Mouse (Mus musculus) brown adipose tissue, adult 24 weeks (tissue): Measurements from ENCODE around the gene Clns1a. TPM values are rescaled to one million over a fixed set of nuclear protein-coding genes. Genes with fewer than 3 reads are reported as not detected.

Source experiments
- H3K27ac ChIP-seq: fragments of 200-500 bp; replicated peaks from 2 replicates; pipeline ENCODE4 v1.5.1; 2012; ENCODE audit warnings: low read depth, mild to moderate bottlenecking, low read length
- H3K4me1 ChIP-seq: fragments of 200-500 bp; 2 replicates; pipeline ENCODE4 v1.6.1; 2012; ENCODE audit warnings: low read length, mixed read lengths; ENCODE audit not compliant: control insufficient read depth, insufficient read depth, insufficient read length
- H3K4me3 ChIP-seq: fragments of 200-500 bp; 2 replicates; pipeline ENCODE4 v1.5.1; 2012; ENCODE audit warnings: low read depth, mild to moderate bottlenecking, low read length, moderate library complexity; ENCODE audit not compliant: insufficient read depth
- polyA plus RNA-seq: library from polyadenylated mRNA; stranded (reverse); fragments of >200 nt; gene quantifications from 2 replicates; pipeline ENCODE4 v1.2.4, GENCODE M21; 2012; ENCODE audit not compliant: missing spikeins, insufficient read depth, insufficient read length

Gene Clns1a
- polyA plus RNA-seq, result 35.8 and 36.6 TPM in 2 replicates

GRCm38 (mm10) chr7:97696506-97697254 lies at the start of gene Clns1a:
TSS of gene Clns1a (plus strand) at chr7:97696634.
- H3K27ac ChIP-seq, result peak within 1 kb of the TSS; percentile 45

DNA sequence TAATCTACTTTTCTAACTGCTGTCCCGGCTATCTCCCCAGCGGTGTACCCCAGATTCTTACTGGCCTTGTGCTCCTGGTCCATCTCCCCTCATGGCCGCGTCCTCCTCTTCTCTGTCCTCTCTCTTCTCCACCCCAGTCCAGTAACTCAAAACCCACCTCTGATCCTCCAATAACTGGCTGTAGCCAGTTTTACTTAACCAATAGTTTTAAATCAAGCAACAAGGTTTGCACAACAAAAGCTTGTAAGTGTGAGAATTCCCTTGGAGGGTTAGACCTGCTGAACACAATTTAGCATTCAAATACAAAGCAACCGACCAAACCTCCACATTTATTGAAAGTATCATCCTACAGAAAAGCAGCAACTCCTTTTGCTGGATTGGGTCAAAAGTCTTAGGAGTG lies 48.8 kb upstream of the Clns1a start:
- no peak overlapping the region for H3K27ac ChIP-seq
- no peak overlapping the region for H3K4me3 ChIP-seq

More at GRCm38 (mm10) chr7:97696506-97697254, at the start of gene Clns1a:
- Histone ChIP-seq H3K4me3 (peak within 1 kb of the TSS; percentile 93), H3K4me1 (peaks cover 6% of the 10 kb centered on the region)

DNA sequence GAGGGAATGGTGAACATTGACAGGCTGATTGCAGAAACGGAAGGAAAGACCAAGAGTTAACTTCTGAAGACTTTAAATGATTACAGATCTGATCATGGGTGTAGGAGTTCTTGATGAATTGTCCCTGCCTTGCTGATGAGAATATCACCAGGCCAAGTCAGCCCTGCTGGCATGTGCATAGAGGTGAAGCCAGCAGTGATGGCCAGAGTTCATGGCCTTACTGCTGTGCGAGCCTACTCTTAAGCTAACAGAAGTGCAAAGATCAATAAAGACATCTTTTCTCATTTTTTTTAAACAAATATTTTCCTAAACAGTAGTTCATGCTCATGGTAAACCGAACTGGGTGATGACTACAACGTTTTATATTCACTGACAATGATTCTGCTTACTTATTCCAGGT lies 45.7 kb upstream of the Clns1a start:
- Histone ChIP-seq H3K4me3 (no peak overlapping the region), H3K4me1 (no peaks in the 10 kb centered on the region), H3K27ac (no peak overlapping the region)

More for the DNA sequence above, 48.8 kb upstream of the Clns1a start:
- no peaks in the 10 kb centered on the region for H3K4me1 ChIP-seq

DNA sequence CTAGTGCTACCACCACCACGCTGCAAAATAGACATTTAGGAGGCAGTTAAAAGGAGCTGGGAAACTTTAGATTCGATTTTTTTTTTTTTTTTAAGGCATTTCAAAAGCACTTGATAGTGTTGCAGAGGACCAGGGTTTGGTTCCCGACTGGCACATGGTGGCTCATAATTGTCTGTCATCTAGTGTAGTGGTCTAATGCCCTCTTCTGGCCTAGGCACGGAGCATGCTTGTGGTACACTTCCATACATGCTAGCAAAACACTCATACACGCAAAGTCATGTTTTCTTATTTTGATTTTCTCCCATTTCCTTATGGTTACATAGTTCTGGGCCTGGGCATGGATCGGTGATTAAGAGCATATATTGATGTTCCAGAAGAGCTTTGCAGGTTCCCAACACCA lies 40.3 kb upstream of the Clns1a start:
- no peak overlapping the region for H3K4me3 ChIP-seq
- H3K4me1 ChIP-seq, result no peaks in the 10 kb centered on the region
- no peak overlapping the region for H3K27ac ChIP-seq

GRCm38 (mm10) chr7:97661634-97662033 lies 34.8 kb upstream of the Clns1a start:
- Histone ChIP-seq H3K4me1 (no peaks in the 10 kb centered on the region), H3K27ac (no peak overlapping the region), H3K4me3 (no peak overlapping the region)

DNA sequence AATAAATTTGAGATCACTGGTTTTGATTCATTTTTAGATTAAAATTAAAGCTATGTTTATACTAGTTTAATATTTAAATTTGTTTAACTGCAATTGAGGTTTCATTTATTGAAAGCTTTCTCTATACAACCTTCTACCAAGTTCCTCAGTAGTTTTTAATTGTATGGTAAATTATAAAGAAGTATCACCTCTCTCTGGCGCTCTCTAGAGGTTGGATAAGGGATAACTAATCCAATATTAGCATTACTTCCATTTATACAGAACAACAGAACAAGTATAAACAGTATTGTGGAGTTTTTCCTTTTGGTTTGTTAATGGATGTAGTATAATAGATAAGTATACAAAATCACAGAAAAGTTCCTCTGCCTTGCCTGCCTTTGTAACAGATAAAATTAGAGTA lies 17.2 kb upstream of the Clns1a start:
- Histone ChIP-seq H3K27ac (no peak overlapping the region), H3K4me1 (no peaks in the 10 kb centered on the region), H3K4me3 (no peak overlapping the region)

DNA sequence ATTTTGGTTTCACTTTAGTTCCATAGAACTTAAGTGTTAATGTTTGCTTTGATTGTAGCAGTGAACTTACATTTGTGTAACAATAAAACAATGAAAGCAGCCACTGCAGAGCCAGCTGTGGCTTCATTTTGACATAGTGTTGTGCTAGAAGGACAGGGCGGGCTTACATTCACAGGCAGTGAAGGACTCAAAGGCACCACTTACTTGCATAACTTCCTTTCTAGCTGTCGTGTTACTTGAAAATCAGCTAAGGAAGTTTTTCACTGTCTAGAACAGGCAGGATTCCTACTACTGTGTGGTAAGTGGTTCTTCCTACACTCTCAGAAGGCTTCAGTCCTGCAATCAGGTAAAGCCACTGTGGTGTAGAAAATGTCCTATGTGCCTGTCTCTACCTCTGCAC lies 8.6 kb upstream of the Clns1a start:
- Histone ChIP-seq H3K4me1 (no peaks in the 10 kb centered on the region), H3K27ac (no peak overlapping the region), H3K4me3 (no peak overlapping the region)

GRCm38 (mm10) chr7:97695441-97695840 lies 993 bp upstream of the Clns1a start:
- H3K4me3 ChIP-seq, result no peak overlapping the region
- H3K4me1 ChIP-seq, result peaks cover 4% of the 10 kb centered on the region

DNA sequence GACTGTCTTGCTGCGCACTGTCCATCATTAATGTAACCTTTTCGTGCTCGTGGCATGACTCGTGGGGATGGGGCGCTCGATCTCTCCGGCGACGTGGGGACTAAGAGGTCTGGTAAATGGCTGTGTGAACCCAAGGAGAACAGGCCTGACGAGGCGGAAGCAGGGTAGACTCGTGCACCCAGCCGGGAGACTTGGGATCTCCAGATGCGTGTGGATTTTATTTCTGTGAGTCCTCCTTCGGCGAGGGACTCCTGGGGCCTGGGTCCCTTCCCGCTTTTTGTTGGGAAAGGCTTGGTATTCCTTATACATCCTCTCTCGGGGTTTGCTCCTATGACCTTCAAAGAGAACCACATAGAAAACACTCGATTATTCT lies 315 bp upstream of the Clns1a start:
- Histone ChIP-seq H3K4me1 (peaks cover 4% of the 10 kb centered on the region), H3K4me3 (peak overlapping the region; percentile 93), H3K27ac (peak overlapping the region; percentile 45)

More at GRCm38 (mm10) chr7:97695441-97695840, 993 bp upstream of the Clns1a start:
- no peak overlapping the region for H3K27ac ChIP-seq

GRCm38 (mm10) chr7:97700173-97700572 lies 3.7 kb downstream of the Clns1a start:
- Histone ChIP-seq H3K4me3 (no peak overlapping the region), H3K27ac (no peak overlapping the region), H3K4me1 (peaks cover 6% of the 10 kb centered on the region)

DNA sequence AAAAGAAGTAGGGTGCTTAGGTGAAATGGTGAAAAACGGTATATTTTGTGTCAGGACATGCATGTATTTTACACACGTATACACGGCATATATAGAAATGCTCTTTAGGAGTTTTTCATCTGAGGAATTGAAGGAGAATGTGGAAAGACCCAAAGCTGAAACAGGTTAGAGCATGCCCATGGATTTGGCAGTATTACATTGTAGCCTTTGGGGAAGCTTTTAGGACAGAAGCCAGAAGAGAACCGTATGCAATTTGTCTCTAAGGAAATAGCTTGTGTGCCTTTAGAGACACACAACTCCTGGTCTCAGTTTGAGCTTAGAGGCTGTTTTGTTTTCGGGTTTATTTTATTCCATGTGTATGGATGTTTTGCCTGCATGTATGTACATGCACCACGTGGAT lies 4.7 kb downstream of the Clns1a start:
- no peak overlapping the region for H3K27ac ChIP-seq
- H3K4me3 ChIP-seq, result no peak overlapping the region
- H3K4me1 ChIP-seq, result peaks cover 3% of the 10 kb centered on the region

GRCm38 (mm10) chr7:97707123-97707522 lies 10.7 kb downstream of the Clns1a start:
- no peak overlapping the region for H3K4me3 ChIP-seq
- H3K27ac ChIP-seq, result no peak overlapping the region
- H3K4me1 ChIP-seq, result 0 out of 2 replicates have a peak, but pooled peaks cover 2% of the 10 kb centered on the region

- 0 out of 2 replicates have a peak, but pooled peaks cover 2% of the 10 kb centered on the region for H3K4me1 ChIP-seq
Observed at GRCm38 (mm10) chr7:97707809-97708208, 11.4 kb downstream of the Clns1a start.

DNA sequence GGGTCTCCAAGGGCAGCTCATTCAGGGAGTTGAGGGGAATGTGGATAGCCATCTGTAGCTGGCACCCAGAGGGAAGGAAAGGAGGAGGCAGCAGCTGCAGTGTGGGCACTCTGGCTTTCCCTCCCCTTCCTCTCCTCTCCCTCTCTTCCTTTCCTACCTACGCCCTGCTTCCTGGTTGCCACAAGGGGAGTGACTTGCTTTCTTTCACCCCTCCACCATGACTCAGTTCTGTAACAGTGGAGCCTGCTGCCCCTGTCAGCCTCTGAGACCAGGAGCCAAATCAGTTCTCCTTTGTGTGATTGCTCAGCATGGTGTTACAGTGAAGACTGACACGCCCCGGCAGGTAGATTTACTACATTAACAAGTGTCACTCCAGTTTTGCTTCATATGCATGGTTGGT lies 12.8 kb downstream of the Clns1a start:
- H3K4me3 ChIP-seq, result no peak overlapping the region
- 0 out of 2 replicates have a peak, but pooled peaks cover 2% of the 10 kb centered on the region for H3K4me1 ChIP-seq
- H3K27ac ChIP-seq, result no peak overlapping the region

More at GRCm38 (mm10) chr7:97707809-97708208, 11.4 kb downstream of the Clns1a start:
- H3K27ac ChIP-seq, result no peak overlapping the region
- no peak overlapping the region for H3K4me3 ChIP-seq

GRCm38 (mm10) chr7:97714651-97715050 lies 18.2 kb downstream of the Clns1a start:
- H3K4me3 ChIP-seq, result no peak overlapping the region

DNA sequence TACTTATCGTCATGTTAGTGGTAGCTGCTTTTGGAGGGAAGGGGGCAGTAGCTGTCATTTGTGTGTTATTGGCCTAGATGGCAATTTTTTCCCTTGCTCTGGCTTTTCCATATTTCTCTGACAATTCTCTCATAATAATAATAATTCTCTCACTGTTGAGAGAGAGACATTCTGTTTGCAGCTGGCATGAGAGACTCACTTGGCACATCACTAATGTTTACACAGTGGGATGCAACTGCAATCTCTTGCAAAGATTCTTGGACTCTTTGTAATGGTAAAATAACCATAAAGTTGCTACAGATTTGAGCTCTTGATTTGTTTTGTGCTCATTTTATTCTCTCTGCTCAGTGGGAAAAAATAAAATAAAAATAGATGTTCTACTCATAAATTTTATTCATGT lies 20.9 kb downstream of the Clns1a start:
- Histone ChIP-seq H3K4me1 (no peaks in the 10 kb centered on the region), H3K4me3 (no peak overlapping the region), H3K27ac (no peak overlapping the region)

More at GRCm38 (mm10) chr7:97714651-97715050, 18.2 kb downstream of the Clns1a start:
- H3K27ac ChIP-seq, result no peak overlapping the region
- no peaks in the 10 kb centered on the region for H3K4me1 ChIP-seq
